Mouse (Mus musculus) ES-E14 (cell line): ENCODE results near the gene Best1. TPM values are rescaled to one million over a fixed set of nuclear protein-coding genes. Genes with fewer than 3 reads are reported as not detected.

Source experiments
- DNase-seq: peaks from one replicate; pipeline ENCODE4 v3.0.0-alpha.2; 2013; ENCODE audit warnings: low read depth, low spot score
- H3K27ac ChIP-seq: 2 replicates; pipeline ENCODE4 v1.5.1; 2012; ENCODE audit warnings: low read depth, mild to moderate bottlenecking, low read length, moderate library complexity, mixed read lengths; ENCODE audit not compliant: poor library complexity, insufficient read depth, severe bottlenecking
- H3K36me3 ChIP-seq: 2 replicates; pipeline ENCODE4 v1.6.1; 2012; ENCODE audit warnings: mild to moderate bottlenecking, low read length, moderate library complexity, mixed read lengths; ENCODE audit not compliant: control insufficient read depth, poor library complexity, insufficient read depth, severe bottlenecking
- H3K4me1 ChIP-seq, 2 experiments: fragments of 150-350 bp in 1 of 2; sonication (generic) in 1 of 2; 2 replicates each; pipeline ENCODE4 v1.6.1; 2012; ENCODE audit warnings: low read length in 2 of 2, mild to moderate bottlenecking in 1 of 2, mixed read lengths in 1 of 2; ENCODE audit not compliant: control insufficient read depth in 2 of 2, insufficient read depth in 2 of 2, poor library complexity in 1 of 2
- H3K4me3 ChIP-seq, 2 experiments: fragments of 150-350 bp in 1 of 2; sonication (generic) in 1 of 2; 2 replicates each; pipeline ENCODE4 v1.5.1; 2012; ENCODE audit warnings: low read length in 2 of 2, low read depth in 1 of 2, mild to moderate bottlenecking in 1 of 2, mixed read lengths in 1 of 2; ENCODE audit not compliant: insufficient read depth in 1 of 2, poor library complexity in 1 of 2, severe bottlenecking in 1 of 2
- H3K9ac ChIP-seq: 2 replicates; pipeline ENCODE4 v1.6.1; 2012; ENCODE audit warnings: low read depth, mild to moderate bottlenecking, low read length, mixed read lengths; ENCODE audit not compliant: poor library complexity, insufficient read depth, severe bottlenecking
- H3K9me3 ChIP-seq: fragments of 150-350 bp; sonication (generic); 2 replicates; pipeline ENCODE4 v1.6.1; 2012; ENCODE audit warnings: low read depth, mild to moderate bottlenecking, low read length; ENCODE audit not compliant: control insufficient read depth, insufficient read depth
- CHD2 ChIP-seq: IDR thresholded peaks from 2 replicates; pipeline ENCODE4 v1.6.1; 2014; ENCODE audit warnings: mild to moderate bottlenecking, low read depth, low read length, inconsistent platforms
- HCFC1 ChIP-seq: IDR thresholded peaks from 2 replicates; pipeline ENCODE4 v1.6.1; 2012; ENCODE audit warnings: low read length, inconsistent platforms, borderline replicate concordance; ENCODE audit not compliant: insufficient read depth
- MAFK ChIP-seq: IDR thresholded peaks from 2 replicates; pipeline ENCODE4 v1.6.1; 2014; ENCODE audit warnings: mild to moderate bottlenecking, low read depth, low read length, inconsistent platforms; ENCODE audit not compliant: insufficient read depth
- ZC3H11A ChIP-seq: IDR thresholded peaks from 2 replicates; pipeline ENCODE4 v1.6.1; 2012; ENCODE audit warnings: low read depth, mild to moderate bottlenecking, inconsistent platforms, low read length, borderline replicate concordance
- ZNF384 ChIP-seq: IDR thresholded peaks from 2 replicates; pipeline ENCODE4 v1.6.1; 2012; ENCODE audit warnings: low read depth, low read length, inconsistent platforms
- in situ Hi-C, 2 experiments: fragments of 600-800 bp; cut with MboI; formaldehyde crosslinking; loops; one replicate each; pipeline ENCODE4 v1.15.1; 2025; ENCODE audit warnings: low sequenced_read_pairs in 2 of 2, inconsistent platforms in 1 of 2; ENCODE audit not compliant: unreplicated experiment in 2 of 2
- total RNA-seq: library from RNA; depleted of rRNA; stranded (reverse); fragments of 300-350 nt; gene quantifications from 2 replicates; pipeline ENCODE4 v1.2.3, GENCODE M21; 2012; rRNA removed

Best1 gene
- total RNA-seq, result 0.62 and 0.95 TPM in 2 replicates

GRCm38 (mm10) chr19:10001206-10001969, at the start of gene Best1, which contains the start of gene Rab3il1:
Gene Best1, minus strand, starts transcription at chr19:10001633.
Gene Rab3il1, plus strand, starts transcription at chr19:10001669.
- no peak for DNase-seq
- Histone ChIP-seq H3K27ac (no peak within 1 kb of the TSS), H3K36me3 (no peaks in the 10 kb centered on the region), H3K9me3 (no peaks in the 10 kb centered on the region), H3K4me1 (no peaks in the 10 kb centered on the region), H3K4me3 (no peak within 1 kb of the TSS), H3K9ac (no peak within 1 kb of the TSS)
- TF ChIP-seq HCFC1, result no peak
- TF ChIP-seq ZNF384, result no peak
- no peak for TF ChIP-seq ZC3H11A
- TF ChIP-seq CHD2, result no peak
- no peak for TF ChIP-seq MAFK
- in situ Hi-C loops, result loop anchor here in 1 of 2 experiments (5.0 kb wide), 1 partner anchor 36 kb away; no protein-coding TSS in a partner anchor

- Histone ChIP-seq H3K27ac (no peak overlapping the region), H3K9ac (no peak overlapping the region), H3K4me1 (no peaks in the 10 kb centered on the region), H3K4me3 (no peak overlapping the region), H3K36me3 (no peaks in the 10 kb centered on the region), H3K9me3 (no peaks in the 10 kb centered on the region)
- DNase-seq, result no peak
- TF ChIP-seq HCFC1, result no peak
- no peak for TF ChIP-seq ZNF384
- no peak for TF ChIP-seq MAFK
- TF ChIP-seq CHD2, result no peak
- TF ChIP-seq ZC3H11A, result no peak
- in situ Hi-C loops, result no loop called here
Measured at GRCm38 (mm10) chr19:10050438-10050837, 49.0 kb upstream of the Best1 start.

- H3K4me3 ChIP-seq, result no peak overlapping the region
- no peaks in the 10 kb centered on the region for H3K4me1 ChIP-seq
- no peaks in the 10 kb centered on the region for H3K9me3 ChIP-seq
- in situ Hi-C loops, result no loop called here
- no peak overlapping the region for H3K9ac ChIP-seq
- TF ChIP-seq ZC3H11A, result no peak
- no peak for TF ChIP-seq MAFK
- TF ChIP-seq CHD2, result no peak
- no peak for TF ChIP-seq ZNF384
- no peak for TF ChIP-seq HCFC1
- no peaks in the 10 kb centered on the region for H3K36me3 ChIP-seq
- no peak for DNase-seq
- no peak overlapping the region for H3K27ac ChIP-seq
Measured at GRCm38 (mm10) chr19:10049533-10049932, 48.1 kb upstream of the Best1 start.

DNA sequence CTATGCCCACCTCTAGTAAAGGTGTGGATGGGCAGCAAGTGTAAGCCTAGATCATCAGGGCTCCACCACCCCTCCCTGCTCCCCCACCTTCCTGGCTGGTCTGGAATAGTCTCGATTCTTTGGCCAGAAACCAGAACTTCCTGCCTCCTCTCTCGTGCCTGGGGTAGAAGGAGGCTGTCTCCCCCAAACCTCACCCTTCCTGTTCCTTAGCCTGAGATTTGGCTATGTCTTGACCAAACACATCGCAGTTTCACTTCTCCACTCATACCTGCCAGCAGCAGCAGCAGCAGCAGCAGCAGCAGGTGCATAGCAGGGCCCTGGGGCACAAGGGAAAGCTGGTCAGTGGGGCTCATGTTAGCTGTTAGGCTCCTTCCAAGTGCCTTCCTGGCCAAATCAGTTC, 45.5 kb upstream of the Best1 start:
- Histone ChIP-seq H3K9ac (no peak overlapping the region), H3K9me3 (no peaks in the 10 kb centered on the region), H3K27ac (no peak overlapping the region), H3K4me1 (no peaks in the 10 kb centered on the region), H3K4me3 (no peak overlapping the region), H3K36me3 (no peaks in the 10 kb centered on the region)
- in situ Hi-C loops, result no loop called here
- DNase-seq, result no peak
- TF ChIP-seq HCFC1, result no peak
- no peak for TF ChIP-seq CHD2
- TF ChIP-seq MAFK, result no peak
- TF ChIP-seq ZC3H11A, result no peak
- TF ChIP-seq ZNF384, result no peak

GRCm38 (mm10) chr19:10046346-10046745, 44.9 kb upstream of the Best1 start:
- in situ Hi-C loops, result no loop called here
- Histone ChIP-seq H3K27ac (no peak overlapping the region), H3K9ac (no peak overlapping the region), H3K36me3 (no peaks in the 10 kb centered on the region), H3K4me3 (no peak overlapping the region), H3K4me1 (no peaks in the 10 kb centered on the region; a peak in 1 of 4 replicates), H3K9me3 (no peaks in the 10 kb centered on the region)
- TF ChIP-seq MAFK, result no peak
- no peak for TF ChIP-seq ZC3H11A
- no peak for TF ChIP-seq CHD2
- TF ChIP-seq HCFC1, result no peak
- TF ChIP-seq ZNF384, result no peak
- no peak for DNase-seq
